Mouse (Mus musculus): ENCODE measurements around the gene Actl6a. TPM values are rescaled to one million over a fixed set of nuclear protein-coding genes. Genes with fewer than 3 reads are reported as not detected.
A peak's percentile ranks its signal among the peaks of the same experiment; 100 is the strongest.
"Not testable (repeated sequence)": the region's sequence is repeated elsewhere in the genome, so short reads cannot be mapped to it uniquely, and the experiment has no call there.

The Actl6a gene
- polyA plus RNA-seq, 1 experiment from 2014 or later: 233 TPM

DNA sequence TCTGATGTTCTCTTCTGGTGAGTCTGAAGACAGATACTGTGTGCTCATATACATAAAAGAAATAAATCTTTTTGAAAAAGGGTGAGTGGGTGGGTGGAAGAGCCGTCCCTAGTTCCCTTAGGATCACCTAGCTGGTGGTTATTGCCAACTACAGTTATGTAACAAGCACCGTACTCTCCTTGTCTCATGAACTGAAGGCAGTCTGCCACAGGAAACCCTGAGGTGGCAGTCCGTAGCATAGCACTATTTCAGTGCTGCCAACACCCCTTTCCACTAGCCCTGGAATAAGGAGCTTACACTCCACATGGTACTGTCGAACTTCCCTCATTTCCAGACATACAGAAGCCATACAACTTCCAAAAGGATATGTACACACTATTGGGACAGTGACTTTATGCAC lies 21.8 kb downstream of the Actl6a start:
- 87% methylated on average over 4 of the region's 4 CpGs for WGBS
- DNase-seq (ENCODE audit: low spot score) (no peak), ATAC-seq (ENCODE audit: insufficient read depth, low FRiP score, low TSS enrichment) (no peak)
- Histone ChIP-seq H3K9ac (ENCODE audit: low read length) (no peak overlapping the region), H3K27me3 (ENCODE audit: control insufficient read depth, insufficient read depth, low read length) (no peaks in the 10 kb centered on the region), H3K4me2 (ENCODE audit: low read depth) (no peak overlapping the region), H3K9me3 (ENCODE audit: control insufficient read depth, low read length) (no peaks in the 10 kb centered on the region), H3K27ac (ENCODE audit: low read depth, low read length) (no peak overlapping the region), H3K4me1 (ENCODE audit: control insufficient read depth, insufficient read depth, low read length) (no peaks in the 10 kb centered on the region), H3K4me3 (ENCODE audit: low read depth, low read length) (no peak overlapping the region), H3K36me3 (ENCODE audit: control insufficient read depth, insufficient read depth, low read length) (peaks cover 28% of the 10 kb centered on the region)

DNA sequence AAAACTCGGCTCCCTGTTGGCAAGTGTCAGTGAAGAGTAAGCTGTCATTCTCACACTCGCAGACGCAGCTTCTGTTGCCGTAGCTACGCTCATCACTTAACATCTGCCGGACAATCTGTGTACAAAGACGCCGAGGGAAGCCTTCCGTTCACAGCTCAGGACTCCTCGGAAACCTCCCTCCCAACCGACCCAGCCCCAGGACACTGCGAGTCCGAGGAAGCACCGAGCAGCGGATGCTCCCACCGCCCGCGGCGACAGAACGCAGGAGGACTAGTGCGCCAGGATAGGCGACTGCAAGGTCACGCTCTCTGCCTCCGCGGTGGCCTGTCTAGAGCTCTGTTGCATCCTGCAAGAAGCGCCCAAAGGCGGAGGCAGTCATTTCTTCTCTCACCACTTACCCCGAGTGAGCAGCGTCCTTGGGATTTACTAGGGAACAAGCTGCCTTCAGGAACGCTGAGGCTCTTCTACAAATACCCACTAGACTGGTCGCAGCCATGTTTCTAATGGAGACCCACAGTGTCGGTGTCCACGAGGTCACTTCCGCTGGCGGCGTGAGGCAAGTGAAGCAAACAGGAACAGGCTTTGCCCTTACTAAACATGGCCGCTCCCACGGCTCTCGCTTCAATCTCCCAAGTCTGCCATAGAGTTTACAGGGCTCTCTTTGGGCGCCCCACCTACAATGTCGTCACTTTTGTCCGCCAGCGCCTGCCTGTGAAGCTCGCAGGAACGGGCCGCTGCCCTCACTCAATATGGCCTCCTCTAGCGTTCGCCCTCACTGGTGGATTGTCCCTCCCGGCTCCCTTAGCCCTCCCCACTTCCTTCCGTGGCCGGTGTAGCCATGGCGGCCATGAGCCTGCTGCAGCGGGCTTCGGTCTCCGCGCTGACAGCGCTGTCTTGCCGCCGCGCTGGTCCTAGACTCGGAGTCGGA lies 30.4 kb downstream of the Actl6a start, which contains the start of gene Ndufb5:
Gene Ndufb5 (plus strand): TSS at position 747 of the 928 bp plus-strand sequence.
- WGBS: under 1% methylated on average over 62 of the region's 62 CpGs
- Histone ChIP-seq H3K9me3 (ENCODE audit: control insufficient read depth, low read length) (no peaks in the 10 kb centered on the region), H3K4me1 (ENCODE audit: control insufficient read depth, insufficient read depth, low read length) (peaks cover 8% of the 10 kb centered on the region; the same call in 1 of the 2 replicates), H3K9ac (ENCODE audit: low read length) (peak within 1 kb of the TSS; percentile 85), H3K4me3 (ENCODE audit: low read depth, low read length) (peak within 1 kb of the TSS; percentile 91), H3K4me2 (ENCODE audit: low read depth) (peak within 1 kb of the TSS; percentile 79), H3K27me3 (ENCODE audit: control insufficient read depth, insufficient read depth, low read length) (no peaks in the 10 kb centered on the region), H3K27ac (ENCODE audit: low read depth, low read length) (peak within 1 kb of the TSS; percentile 73), H3K36me3 (ENCODE audit: control insufficient read depth, insufficient read depth, low read length) (peaks cover 3% of the 10 kb centered on the region; the same call in 1 of the 2 replicates)
- peak; percentile 92 for ATAC-seq (ENCODE audit: insufficient read depth, low FRiP score, low TSS enrichment)
- peak; percentile 97 for DNase-seq (ENCODE audit: low spot score)

DNA sequence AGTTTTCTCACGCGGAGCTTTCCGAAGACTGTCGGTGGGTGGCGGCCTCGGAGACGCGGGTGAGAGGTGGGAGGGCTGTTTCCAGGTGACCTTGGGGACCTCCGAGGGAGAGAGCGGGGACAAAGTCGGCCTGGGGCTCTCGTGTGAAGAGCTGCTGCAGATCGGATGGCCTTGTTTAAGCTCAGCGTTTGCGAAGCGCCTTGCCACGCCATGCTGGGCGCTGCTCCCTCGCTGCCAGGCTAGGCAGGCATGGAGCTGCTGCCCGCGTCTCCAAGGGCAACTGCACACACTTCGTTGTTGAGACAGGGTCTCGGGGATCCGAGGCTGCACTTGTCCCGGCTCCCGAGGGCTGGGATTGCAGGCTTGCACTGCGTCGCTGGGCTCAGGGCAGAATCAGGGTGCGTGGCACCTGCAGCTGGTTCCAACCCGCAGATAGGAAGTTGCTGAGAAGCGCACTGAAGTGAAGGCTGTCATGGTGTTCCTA lies 31.1 kb downstream of the Actl6a start, which contains the start of gene Mrpl47:
Gene Mrpl47 (minus strand): TSS at position 434 of the 484 bp plus-strand sequence.
- ATAC-seq (ENCODE audit: insufficient read depth, low FRiP score, low TSS enrichment) (peak; percentile 61), DNase-seq (ENCODE audit: low spot score) (no peak)
- H3K4me1 ChIP-seq (ENCODE audit: control insufficient read depth, insufficient read depth, low read length): peaks cover 8% of the 10 kb centered on the region; the same call in 1 of the 2 replicates
- H3K9ac ChIP-seq (ENCODE audit: low read length): peak within 1 kb of the TSS; percentile 85
- H3K27ac ChIP-seq (ENCODE audit: low read depth, low read length): peak within 1 kb of the TSS; percentile 73
- H3K36me3 ChIP-seq (ENCODE audit: control insufficient read depth, insufficient read depth, low read length): 0 out of 2 replicates have a peak, but pooled peaks cover 2% of the 10 kb centered on the region
- peak within 1 kb of the TSS; percentile 79 for H3K4me2 ChIP-seq (ENCODE audit: low read depth)
- peak within 1 kb of the TSS; percentile 91 for H3K4me3 ChIP-seq (ENCODE audit: low read depth, low read length)
- H3K9me3 ChIP-seq (ENCODE audit: control insufficient read depth, low read length): no peaks in the 10 kb centered on the region
- no peaks in the 10 kb centered on the region for H3K27me3 ChIP-seq (ENCODE audit: control insufficient read depth, insufficient read depth, low read length)
- WGBS: under 1% methylated on average over 31 of the region's 31 CpGs

DNA sequence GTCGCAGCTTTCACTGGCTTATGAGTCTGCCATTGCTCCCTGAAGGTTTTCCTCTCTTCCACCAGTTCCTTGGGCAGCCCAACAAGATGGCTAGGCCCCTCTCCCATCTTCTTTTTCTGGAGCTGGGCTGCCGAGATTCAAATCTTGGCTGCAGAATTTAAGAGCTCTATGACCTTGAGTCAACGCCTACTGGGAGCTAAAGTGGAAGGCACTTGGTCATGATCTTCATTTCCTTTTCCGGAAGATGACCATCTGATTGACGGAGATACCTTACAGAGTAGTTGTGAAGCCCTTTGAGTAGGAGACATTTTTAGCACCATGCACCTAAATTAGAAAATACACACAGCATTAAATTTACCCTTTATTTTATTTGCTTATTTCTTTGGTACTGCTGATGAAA lies 32.5 kb downstream of the Actl6a start:
- DNase-seq (ENCODE audit: low spot score) (no peak), ATAC-seq (ENCODE audit: insufficient read depth, low FRiP score, low TSS enrichment) (no peak)
- H3K36me3 ChIP-seq (ENCODE audit: control insufficient read depth, insufficient read depth, low read length): no peaks in the 10 kb centered on the region
- H3K4me2 ChIP-seq (ENCODE audit: low read depth): no peak overlapping the region
- no peak overlapping the region for H3K9ac ChIP-seq (ENCODE audit: low read length)
- no peaks in the 10 kb centered on the region for H3K27me3 ChIP-seq (ENCODE audit: control insufficient read depth, insufficient read depth, low read length)
- H3K4me3 ChIP-seq (ENCODE audit: low read depth, low read length): no peak overlapping the region
- no peaks in the 10 kb centered on the region for H3K9me3 ChIP-seq (ENCODE audit: control insufficient read depth, low read length)
- H3K4me1 ChIP-seq (ENCODE audit: control insufficient read depth, insufficient read depth, low read length): peaks cover 8% of the 10 kb centered on the region; the same call in 1 of the 2 replicates
- 93% methylated on average over 5 of the region's 5 CpGs for WGBS
- H3K27ac ChIP-seq (ENCODE audit: low read depth, low read length): no peak overlapping the region

DNA sequence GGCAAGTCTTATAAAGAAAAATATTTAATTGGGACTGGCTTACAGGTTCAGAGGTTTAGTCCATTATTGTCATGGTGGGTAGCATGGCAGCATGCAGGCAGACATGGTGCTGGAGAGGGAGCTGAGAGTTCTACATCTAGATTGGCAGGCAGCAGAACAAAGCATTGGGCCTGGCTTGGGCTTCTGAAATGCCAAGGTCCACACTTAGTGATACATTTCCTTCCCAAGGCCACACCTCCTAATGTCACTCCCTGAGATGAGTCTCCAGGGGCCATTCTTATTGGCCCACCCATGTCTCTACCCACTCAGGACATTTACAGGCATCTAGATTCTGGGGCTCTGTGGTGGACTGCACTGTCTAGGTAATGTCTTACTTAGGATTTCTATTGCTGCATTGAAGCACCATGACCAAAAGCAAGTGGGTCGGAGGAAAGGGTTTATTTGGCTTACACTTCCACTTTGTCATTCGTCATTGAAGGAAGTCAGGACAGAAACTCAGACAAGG lies 36.2 kb downstream of the Actl6a start:
- WGBS: 80% methylated on average over 2 of the region's 2 CpGs

DNA sequence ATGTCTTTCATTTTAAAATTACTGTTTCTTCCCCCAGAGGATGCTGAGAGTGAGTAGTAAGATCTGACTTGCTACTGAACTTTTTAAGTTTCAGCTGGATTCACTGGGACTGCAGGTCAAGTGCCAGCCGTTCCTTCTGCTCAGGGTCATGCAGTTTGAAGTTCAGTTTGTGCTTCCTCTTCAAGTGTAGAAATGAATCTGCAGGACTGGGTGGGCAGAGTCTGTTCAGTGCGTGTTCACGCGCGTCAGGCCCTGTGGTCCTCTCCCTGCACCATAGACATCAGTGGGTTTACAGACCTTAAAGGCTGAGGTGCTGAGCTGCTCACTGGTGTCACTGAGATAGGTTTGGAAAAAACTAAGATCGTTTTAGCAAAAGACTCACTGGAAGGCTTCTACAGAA lies 38.9 kb downstream of the Actl6a start:
- Histone ChIP-seq H3K36me3 (ENCODE audit: control insufficient read depth, insufficient read depth, low read length) (no peaks in the 10 kb centered on the region), H3K27ac (ENCODE audit: low read depth, low read length) (no peak overlapping the region), H3K27me3 (ENCODE audit: control insufficient read depth, insufficient read depth, low read length) (no peaks in the 10 kb centered on the region), H3K9ac (ENCODE audit: low read length) (no peak overlapping the region), H3K4me1 (ENCODE audit: control insufficient read depth, insufficient read depth, low read length) (no peaks in the 10 kb centered on the region), H3K4me2 (ENCODE audit: low read depth) (no peak overlapping the region), H3K4me3 (ENCODE audit: low read depth, low read length) (no peak overlapping the region), H3K9me3 (ENCODE audit: control insufficient read depth, low read length) (no peaks in the 10 kb centered on the region)
- no peak for DNase-seq (ENCODE audit: low spot score)
- WGBS: 96% methylated on average over 6 of the region's 6 CpGs
- ATAC-seq (ENCODE audit: insufficient read depth, low FRiP score, low TSS enrichment): no peak

More for the DNA sequence above, 36.2 kb downstream of the Actl6a start:
- H3K9me3 ChIP-seq (ENCODE audit: control insufficient read depth, low read length): no peaks in the 10 kb centered on the region
- DNase-seq (ENCODE audit: low spot score): no peak
- no peak overlapping the region for H3K4me3 ChIP-seq (ENCODE audit: low read depth, low read length)
- H3K9ac ChIP-seq (ENCODE audit: low read length): no peak overlapping the region
- H3K4me2 ChIP-seq (ENCODE audit: low read depth): no peak overlapping the region
- no peak overlapping the region for H3K27ac ChIP-seq (ENCODE audit: low read depth, low read length)
- H3K4me1 ChIP-seq (ENCODE audit: control insufficient read depth, insufficient read depth, low read length): 0 out of 2 replicates have a peak, but pooled peaks cover 4% of the 10 kb centered on the region
- ATAC-seq (ENCODE audit: insufficient read depth, low FRiP score, low TSS enrichment): no peak
- no peaks in the 10 kb centered on the region for H3K36me3 ChIP-seq (ENCODE audit: control insufficient read depth, insufficient read depth, low read length)
- H3K27me3 ChIP-seq (ENCODE audit: control insufficient read depth, insufficient read depth, low read length): no peaks in the 10 kb centered on the region

DNA sequence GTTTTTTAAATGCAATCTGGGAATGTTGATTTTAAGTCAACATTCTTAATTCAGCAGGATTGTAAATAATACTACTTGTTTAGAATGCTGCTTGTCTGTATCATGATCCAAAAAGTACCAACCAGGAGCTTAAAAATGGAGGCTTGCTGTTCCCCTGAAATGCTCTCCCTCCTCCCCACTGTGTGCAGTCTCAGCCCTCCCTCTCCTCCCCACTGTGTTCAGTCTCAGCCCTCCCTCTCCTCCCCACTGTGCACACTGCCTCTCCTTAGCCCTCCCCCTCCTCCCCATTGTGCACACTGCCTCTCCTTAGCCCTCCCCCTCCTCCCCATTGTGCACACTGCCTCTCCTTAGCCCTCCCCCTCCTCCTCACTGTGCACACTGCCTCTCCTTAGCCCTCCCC lies 39.3 kb downstream of the Actl6a start:
- not testable (repeated sequence) for ATAC-seq (ENCODE audit: insufficient read depth, low FRiP score, low TSS enrichment)

DNA sequence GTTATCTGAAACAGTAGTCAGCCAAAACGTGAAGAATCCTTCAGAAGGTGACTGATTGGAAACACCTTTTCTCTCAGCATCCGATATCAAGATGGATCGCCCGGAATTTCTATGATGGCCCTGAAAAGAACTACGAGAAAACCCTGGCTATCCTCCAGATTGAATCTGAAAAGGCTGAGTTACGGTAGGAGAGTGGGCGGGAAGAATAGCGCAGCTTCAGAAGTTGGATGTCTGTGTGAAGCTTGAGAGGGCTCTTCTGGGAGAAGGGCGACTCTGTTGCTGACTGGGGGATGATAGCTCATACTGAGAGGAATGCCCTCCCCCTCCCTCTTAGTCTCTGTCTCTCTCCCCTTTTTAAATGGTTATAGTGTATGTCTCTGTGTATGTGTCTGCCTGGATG lies 42.3 kb downstream of the Actl6a start:
- no peak overlapping the region for H3K9ac ChIP-seq (ENCODE audit: low read length)
- no peak overlapping the region for H3K4me3 ChIP-seq (ENCODE audit: low read depth, low read length)
- H3K9me3 ChIP-seq (ENCODE audit: control insufficient read depth, low read length): no peaks in the 10 kb centered on the region
- H3K4me1 ChIP-seq (ENCODE audit: control insufficient read depth, insufficient read depth, low read length): no peaks in the 10 kb centered on the region
- H3K4me2 ChIP-seq (ENCODE audit: low read depth): no peak overlapping the region
- H3K36me3 ChIP-seq (ENCODE audit: control insufficient read depth, insufficient read depth, low read length): peaks cover 4% of the 10 kb centered on the region; the same call in 1 of the 2 replicates
- ATAC-seq (ENCODE audit: insufficient read depth, low FRiP score, low TSS enrichment) (no peak), DNase-seq (ENCODE audit: low spot score) (no peak)
- no peaks in the 10 kb centered on the region for H3K27me3 ChIP-seq (ENCODE audit: control insufficient read depth, insufficient read depth, low read length)
- no peak overlapping the region for H3K27ac ChIP-seq (ENCODE audit: low read depth, low read length)
- 95% methylated on average over 9 of the region's 9 CpGs for WGBS

More for the DNA sequence above, 39.3 kb downstream of the Actl6a start:
- not testable (repeated sequence) for DNase-seq (ENCODE audit: low spot score); H3K4me2 ChIP-seq (ENCODE audit: low read depth); H3K27me3 ChIP-seq (ENCODE audit: control insufficient read depth, insufficient read depth, low read length); H3K4me1 ChIP-seq (ENCODE audit: control insufficient read depth, insufficient read depth, low read length); H3K9me3 ChIP-seq (ENCODE audit: control insufficient read depth, low read length); H3K9ac ChIP-seq (ENCODE audit: low read length); H3K4me3 ChIP-seq (ENCODE audit: low read depth, low read length); H3K27ac ChIP-seq (ENCODE audit: low read depth, low read length); H3K36me3 ChIP-seq (ENCODE audit: control insufficient read depth, insufficient read depth, low read length)

All from neural tube, embryonic 11.5 days (tissue).